Mouse (Mus musculus) left cerebral cortex, adult 2 months (tissue): ENCODE measurements at regions not wholly inside any gene's neighbourhood (a gene's known extent, or its start where the extent isn't known, plus 50 kb on each side); places are given as distances from the start of the nearest gene placed in this dataset.
"Not testable (repeated sequence)": the region's sequence is repeated elsewhere in the genome, so short reads cannot be mapped to it uniquely, and the experiment has no call there.

Experiments used
- DNase-seq, 2 experiments: peaks; one replicate each; pipeline ENCODE4 v3.0.0; 2021 to 2022; ENCODE audit warnings: low spot score in 2 of 2, mixed read lengths in 1 of 2; ENCODE audit errors: extremely low spot score in 1 of 2
- H3K27ac ChIP-seq: fragments of 200-600 bp; 2 replicates; pipeline ENCODE4 v1.8.1; 2022
- H3K4me3 ChIP-seq: fragments of 200-600 bp; 2 replicates; pipeline ENCODE4 v1.8.1; 2022
- CTCF ChIP-seq: fragments of 200-600 bp; IDR thresholded peaks from 2 replicates; pipeline ENCODE4 v1.8.1; 2022; ENCODE audit warnings: antibody characterized with exemption, mild to moderate bottlenecking, moderate library complexity
- intact Hi-C: fragments of 180-260 bp; cut with DNase I; formaldehyde crosslinking; loops from one replicate; pipeline ENCODE4 v1.15.1; 2025

DNA sequence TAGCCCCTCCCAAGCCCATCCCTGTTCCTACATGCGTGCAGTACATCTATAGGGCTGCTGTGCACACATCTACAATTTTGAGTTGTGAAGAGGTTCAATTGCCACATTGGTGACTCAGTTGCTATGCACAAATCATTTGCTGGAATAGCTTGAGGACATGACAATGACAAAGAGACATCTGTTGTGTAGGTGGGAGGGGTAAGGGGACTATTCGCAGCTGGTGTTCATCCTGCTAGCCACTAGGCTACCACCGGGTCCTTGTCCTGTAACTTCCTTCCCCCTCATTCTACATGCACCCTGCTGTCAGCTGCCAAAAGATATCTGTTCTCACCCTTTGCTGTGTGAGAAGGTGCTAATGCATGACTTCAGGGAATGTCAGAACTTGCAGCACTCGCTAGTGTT lies 1117.7 kb upstream of the Arrdc3 start:
- no peak overlapping the region for H3K4me3 ChIP-seq
- no peak overlapping the region for H3K27ac ChIP-seq
- intact Hi-C loops = no loop called here
- TF ChIP-seq CTCF = no peak
- DNase-seq = no peak

GRCm38 (mm10) chr13:79784991-79785666 lies 1098.1 kb upstream of the Arrdc3 start:
- TF ChIP-seq CTCF = no peak
- Histone ChIP-seq H3K4me3 (no peak overlapping the region), H3K27ac (no peak overlapping the region)
- intact Hi-C loops = loop anchor here (10.0 kb wide), 1 partner anchor 1130 kb away; no protein-coding TSS in a partner anchor
- peak in 1 of 2 experiments; percentile 25 for DNase-seq

DNA sequence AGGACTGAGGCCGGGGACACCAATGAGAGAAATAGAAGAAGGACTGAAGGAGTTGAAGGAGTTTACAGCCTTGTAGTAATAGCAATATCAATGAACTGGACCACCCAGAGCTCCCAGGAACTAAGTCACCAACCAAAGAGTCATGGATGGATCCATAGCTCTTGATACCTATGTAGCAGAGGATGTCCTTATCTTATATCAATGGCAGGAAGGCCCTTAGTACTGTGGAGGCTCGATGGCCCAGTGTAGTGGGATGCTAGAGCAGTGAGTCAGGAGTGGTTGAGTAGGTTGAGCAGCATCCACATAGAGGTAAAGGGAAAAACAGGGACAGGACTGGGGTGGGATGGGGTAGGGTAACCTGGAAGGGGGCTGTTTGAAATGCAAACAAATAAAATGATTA lies 1081.6 kb upstream of the Arrdc3 start:
- no peak for TF ChIP-seq CTCF
- no peak for DNase-seq
- no peak overlapping the region for H3K27ac ChIP-seq
- no peak overlapping the region for H3K4me3 ChIP-seq
- intact Hi-C loops = no loop called here

DNA sequence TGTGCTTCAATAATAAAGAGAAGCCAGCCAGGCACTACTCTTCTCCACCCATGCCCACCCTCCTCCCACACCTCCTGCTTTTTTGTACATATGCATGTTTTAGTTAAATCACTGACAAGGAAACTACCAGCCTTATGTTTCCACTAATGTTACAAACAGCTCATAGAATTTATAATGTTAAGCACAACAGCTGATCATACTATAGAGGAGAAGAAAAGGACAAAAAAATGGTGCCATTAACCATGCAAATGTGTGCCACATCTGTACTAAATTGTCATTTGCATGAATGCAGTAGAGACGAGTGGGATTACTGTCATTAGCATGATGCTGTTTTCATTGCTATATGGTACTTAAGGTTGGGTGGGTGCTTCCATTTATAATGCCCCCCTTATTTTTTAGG lies 1047.6 kb upstream of the Arrdc3 start:
- no peak for DNase-seq
- intact Hi-C loops = no loop called here
- Histone ChIP-seq H3K4me3 (no peak overlapping the region), H3K27ac (no peak overlapping the region)
- TF ChIP-seq CTCF = no peak

GRCm38 (mm10) chr13:79844800-79845199 lies 1038.4 kb upstream of the Arrdc3 start:
- no peak for DNase-seq
- no peak overlapping the region for H3K4me3 ChIP-seq
- no peak overlapping the region for H3K27ac ChIP-seq
- intact Hi-C loops = loop anchor here (5.0 to 10.0 kb wide), 2 partner anchors 390 to 1642 kb away; no protein-coding TSS in a partner anchor
- peak; percentile 50 for TF ChIP-seq CTCF

DNA sequence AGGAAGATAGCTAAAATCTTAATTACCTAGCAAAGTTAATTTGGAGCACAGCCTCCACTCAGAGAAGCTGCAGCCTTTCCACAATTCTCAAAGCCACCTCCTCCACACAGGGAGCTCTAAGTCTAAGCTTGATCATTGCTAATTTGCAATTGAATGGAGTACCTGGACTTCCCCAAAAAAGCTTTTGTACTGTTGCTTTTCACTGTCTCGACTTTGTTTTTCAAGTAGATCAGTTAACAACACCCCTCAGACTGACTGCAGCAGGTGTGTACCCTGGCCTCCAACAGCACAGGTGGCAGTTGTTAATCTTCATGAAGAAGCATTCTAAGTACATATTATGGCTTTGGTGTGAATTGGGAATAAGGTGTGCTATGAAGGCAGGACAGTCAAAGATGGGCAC lies 1015.7 kb upstream of the Arrdc3 start:
- intact Hi-C loops, H3K27ac ChIP-seq, H3K4me3 ChIP-seq, DNase-seq: not testable (repeated sequence)

GRCm38 (mm10) chr13:79868481-79869225 lies 1014.5 kb upstream of the Arrdc3 start:
- no peak overlapping the region for H3K27ac ChIP-seq
- no peak for DNase-seq
- intact Hi-C loops = no loop called here
- no peak overlapping the region for H3K4me3 ChIP-seq
- TF ChIP-seq CTCF = no peak

- no peak for TF ChIP-seq CTCF
- Histone ChIP-seq H3K4me3 (no peak overlapping the region), H3K27ac (no peak overlapping the region)
- intact Hi-C loops = no loop called here
- DNase-seq = no peak
Observed at GRCm38 (mm10) chr13:79880136-79880535, 1003.0 kb upstream of the Arrdc3 start.

GRCm38 (mm10) chr13:79885959-79886358 lies 997.2 kb upstream of the Arrdc3 start:
- Histone ChIP-seq H3K27ac (no peak overlapping the region), H3K4me3 (no peak overlapping the region)
- intact Hi-C loops = no loop called here
- TF ChIP-seq CTCF = no peak
- no peak for DNase-seq

DNA sequence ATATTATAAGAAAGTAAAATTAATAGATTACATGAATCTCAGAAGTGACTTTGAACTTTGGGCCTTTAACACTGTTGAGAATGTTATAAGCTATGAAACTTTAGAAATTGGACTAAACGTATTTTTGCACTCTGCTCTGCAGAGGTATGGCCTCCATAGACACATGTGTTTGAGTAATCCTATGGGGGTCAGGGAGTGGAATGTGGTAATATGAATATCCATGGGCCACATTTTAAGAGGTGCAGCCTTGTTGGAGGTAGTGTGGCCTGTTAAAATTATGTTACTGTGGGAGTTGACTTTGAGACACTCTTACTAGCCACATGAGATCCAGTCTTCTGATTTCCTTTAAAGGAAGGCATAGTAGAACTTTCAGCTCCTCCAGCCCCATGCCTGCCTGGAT lies 996.8 kb upstream of the Arrdc3 start:
- Histone ChIP-seq H3K27ac (no peak overlapping the region), H3K4me3 (no peak overlapping the region)
- DNase-seq = no peak
- no peak for TF ChIP-seq CTCF
- intact Hi-C loops = no loop called here
